Comparison of ENCODE assay signal across 8 mouse cellular contexts in genomic region chr15:98952751-98953400, GRCm38 (mm10). TPM values are rescaled to one million over a fixed set of nuclear protein-coding genes. Genes with fewer than 3 reads are reported as not detected.
A peak's percentile ranks its signal among the peaks of the same experiment; 100 is the strongest.
DNase-seq lines count a peak whose midpoint lies in the region; ATAC-seq and TF ChIP-seq lines count a peak whose summit lies in the region.

No protein-coding gene starts in this region.

- peak overlapping the region; percentile 95 for H3K9ac ChIP-seq in lung, embryonic 14.5 days

- under 1% methylated on average over 41 of the region's 41 CpGs for WGBS in kidney, adult 2 months
- WGBS in lung, embryonic 14.5 days: under 1% methylated on average over 41 of the region's 41 CpGs
- WGBS in olfactory bulb, adult 2 months: under 1% methylated on average over 41 of the region's 41 CpGs

- H3K9me3 ChIP-seq in lung, embryonic 14.5 days (ENCODE audit: low read depth, low read length): no peaks in the 10 kb centered on the region

- no peaks in the 10 kb centered on the region; the same call in 1 of the 2 replicates for H3K4me1 ChIP-seq in kidney, adult 2 months (ENCODE audit: control insufficient read depth, insufficient read depth, low read length)
- no peaks in the 10 kb centered on the region; the same call in 1 of the 2 replicates for H3K4me1 ChIP-seq in lung, embryonic 14.5 days (ENCODE audit: insufficient read depth)
- H3K4me1 ChIP-seq in olfactory bulb, adult 2 months (ENCODE audit: control insufficient read depth, insufficient read depth, low read length): peaks cover 8% of the 10 kb centered on the region

- peak overlapping the region; percentile 75 for H3K4me2 ChIP-seq in lung, embryonic 14.5 days

- peak; percentile 76 for TF ChIP-seq CTCF in layer of hippocampus, adult 2 months (conservative IDR thresholded peaks at IDR 0.05)
- peak; percentile 31; the same call in 1 of the 2 replicates for TF ChIP-seq CTCF in kidney, adult 2 months (conservative IDR thresholded peaks at IDR 0.05; ENCODE audit: insufficient read depth, insufficient read length, low read depth, low read length)
- peak; percentile 69 for TF ChIP-seq CTCF in lung, embryonic 14.5 days (IDR thresholded peaks at IDR 0.05; ENCODE audit: low read depth)
- TF ChIP-seq CTCF in olfactory bulb, adult 2 months (IDR thresholded peaks at IDR 0.05; ENCODE audit: insufficient read depth, low read depth, low read length): peak; percentile 59; the same call in 1 of the 2 replicates

- peak overlapping the region; percentile 83 for H3K4me3 ChIP-seq in layer of hippocampus, adult 2 months
- H3K4me3 ChIP-seq in kidney, adult 2 months (ENCODE audit: insufficient read depth, low read depth, low read length): peak overlapping the region; percentile 69
- H3K4me3 ChIP-seq in lung, embryonic 14.5 days (ENCODE audit: low read depth, low read length): peak overlapping the region; percentile 78
- H3K4me3 ChIP-seq in olfactory bulb, adult 2 months (ENCODE audit: insufficient read depth, low read depth, low read length): peak overlapping the region; percentile 62

- no peaks in the 10 kb centered on the region for H3K36me3 ChIP-seq in kidney, adult 2 months (ENCODE audit: control insufficient read depth, insufficient read depth, low read length)
- H3K36me3 ChIP-seq in lung, embryonic 14.5 days (ENCODE audit: insufficient read depth): 0 out of 2 replicates have a peak, but pooled peaks cover 7% of the 10 kb centered on the region

- ATAC-seq in lung, embryonic 14.5 days (ENCODE audit: insufficient read depth): peak; percentile 82

- DNase-seq in layer of hippocampus, adult 2 months (ENCODE audit: low spot score in 2 of 2): peak; percentile 54 to 63
- DNase-seq in layer of hippocampus, postnatal 36 days: no peak
- DNase-seq in c-Kit-positive CD71-positive TER-119-positive erythroid progenitor cells, embryonic 14.5 days (ENCODE audit: low spot score): peak; percentile 49
- peak; percentile 54 to 77 for DNase-seq in gastrocnemius, postnatal 4 days (ENCODE audit: low spot score in 2 of 2)
- DNase-seq in kidney, adult 2 months: peak; percentile 72
- DNase-seq in lung, embryonic 14.5 days: peak; percentile 90
- DNase-seq in urinary bladder, adult 2 months (ENCODE audit: low spot score): peak; percentile 72

- no peaks in the 10 kb centered on the region for H3K27me3 ChIP-seq in kidney, adult 2 months (replicated peaks; ENCODE audit: control insufficient read depth, insufficient read depth, low read length)
- H3K27me3 ChIP-seq in lung, embryonic 14.5 days (ENCODE audit: insufficient read depth, low read length): no peaks in the 10 kb centered on the region

- no peak for TF ChIP-seq POLR2A in kidney, adult 2 months (IDR thresholded peaks at IDR 0.05; ENCODE audit: low read depth, low read length)
- no peak for TF ChIP-seq POLR2A in olfactory bulb, adult 2 months (IDR thresholded peaks at IDR 0.05; ENCODE audit: insufficient read depth, low read depth, low read length)

- peak overlapping the region; percentile 99 for H3K27ac ChIP-seq in layer of hippocampus, adult 2 months
- H3K27ac ChIP-seq in kidney, adult 2 months (ENCODE audit: insufficient read depth, low read depth, low read length): peak overlapping the region; percentile 81
- peak overlapping the region; percentile 98 for H3K27ac ChIP-seq in lung, embryonic 14.5 days (ENCODE audit: low read depth)
- peak overlapping the region; percentile 92 for H3K27ac ChIP-seq in olfactory bulb, adult 2 months (ENCODE audit: insufficient read depth, low read depth, low read length)

RNA-seq across cellular contexts. Expression of gene Gm49450, which starts 0.5 kb away (rescaled TPM):
- total RNA-seq in layer of hippocampus, adult 2 months (2021): not detected
- not detected for total RNA-seq in layer of hippocampus, postnatal 36 days (2021)
- total RNA-seq in gastrocnemius, postnatal 4 days (2021): not detected
- polyA plus RNA-seq in kidney, adult 2 months (2012; rRNA removed): 12.0 TPM in 1 of 2 replicates, not detected in the other
- not detected in 2 replicates for polyA plus RNA-seq in lung, embryonic 14.5 days (2014; fragmentation: Nextera tagmentation; extraction: Ambion mirVana)
- polyA plus RNA-seq in olfactory bulb, adult 2 months (2012; ENCODE audit: insufficient read depth, insufficient read length, low replicate concordance, missing spikeins): not detected in 2 replicates
- 0.30 and 0.38 TPM in 2 replicates for polyA plus RNA-seq in urinary bladder, adult 2 months (2012; rRNA removed)

RNA-seq across cellular contexts. Expression of gene Tuba1a, which starts 0.6 kb away (rescaled TPM):
- 100 to 1,000 TPM; 768 to 781 TPM for total RNA-seq in layer of hippocampus, adult 2 months (2021)
- 100 to 1,000 TPM; 868 to 949 TPM for total RNA-seq in layer of hippocampus, postnatal 36 days (2021)
- total RNA-seq in gastrocnemius, postnatal 4 days (2021): 100 to 1,000 TPM; 355 to 415 TPM
- 121 and 131 TPM in 2 replicates for polyA plus RNA-seq in kidney, adult 2 months (2012; rRNA removed)
- 1,129 and 1,167 TPM in 2 replicates for polyA plus RNA-seq in lung, embryonic 14.5 days (2014; fragmentation: Nextera tagmentation; extraction: Ambion mirVana)
- 1,035 TPM in 1 of 2 replicates, not detected in the other for polyA plus RNA-seq in olfactory bulb, adult 2 months (2012; ENCODE audit: insufficient read depth, insufficient read length, low replicate concordance, missing spikeins)
- 279 and 332 TPM in 2 replicates for polyA plus RNA-seq in urinary bladder, adult 2 months (2012; rRNA removed)

RNA-seq across cellular contexts. Expression of gene Tuba1b, which starts 18.5 kb away (rescaled TPM):
- total RNA-seq in layer of hippocampus, adult 2 months (2021): 100 to 1,000 TPM; 466 to 491 TPM
- total RNA-seq in layer of hippocampus, postnatal 36 days (2021): 100 to 1,000 TPM; 469 to 520 TPM
- total RNA-seq in gastrocnemius, postnatal 4 days (2021): 100 to 1,000 TPM; 402 to 455 TPM
- polyA plus RNA-seq in kidney, adult 2 months (2012; rRNA removed): 488 and 540 TPM in 2 replicates
- polyA plus RNA-seq in lung, embryonic 14.5 days (2014; fragmentation: Nextera tagmentation; extraction: Ambion mirVana): 2,161 and 2,216 TPM in 2 replicates
- 649 and 1,228 TPM in 2 replicates for polyA plus RNA-seq in olfactory bulb, adult 2 months (2012; ENCODE audit: insufficient read depth, insufficient read length, low replicate concordance, missing spikeins)
- polyA plus RNA-seq in urinary bladder, adult 2 months (2012; rRNA removed): 677 and 758 TPM in 2 replicates

RNA-seq across cellular contexts. Expression of gene Lmbr1l, which starts 34.8 kb away (rescaled TPM):
- total RNA-seq in layer of hippocampus, adult 2 months (2021): 10 to 100 TPM; 17.0 to 20.6 TPM
- total RNA-seq in layer of hippocampus, postnatal 36 days (2021): 10 to 100 TPM; 16.4 to 22.6 TPM
- 10 to 100 TPM; 16.9 to 19.8 TPM for total RNA-seq in gastrocnemius, postnatal 4 days (2021)
- polyA plus RNA-seq in kidney, adult 2 months (2012; rRNA removed): 36.1 and 50.2 TPM in 2 replicates
- 4.5 and 5.5 TPM in 2 replicates for polyA plus RNA-seq in lung, embryonic 14.5 days (2014; fragmentation: Nextera tagmentation; extraction: Ambion mirVana)
- not detected in 2 replicates for polyA plus RNA-seq in olfactory bulb, adult 2 months (2012; ENCODE audit: insufficient read depth, insufficient read length, low replicate concordance, missing spikeins)
- polyA plus RNA-seq in urinary bladder, adult 2 months (2012; rRNA removed): 32.8 and 43.4 TPM in 2 replicates

RNA-seq across cellular contexts. Expression of gene Dhh, which starts 54.5 kb away (rescaled TPM):
- total RNA-seq in layer of hippocampus, adult 2 months (2021): under 1 TPM; 0.10 to 0.12 TPM
- total RNA-seq in layer of hippocampus, postnatal 36 days (2021): under 1 TPM; 0.12 to 0.15 TPM
- 1 to 10 TPM; 5.0 to 7.8 TPM for total RNA-seq in gastrocnemius, postnatal 4 days (2021)
- 1.2 and 1.5 TPM in 2 replicates for polyA plus RNA-seq in kidney, adult 2 months (2012; rRNA removed)
- 1.0 and 1.3 TPM in 2 replicates for polyA plus RNA-seq in lung, embryonic 14.5 days (2014; fragmentation: Nextera tagmentation; extraction: Ambion mirVana)
- not detected in 2 replicates for polyA plus RNA-seq in olfactory bulb, adult 2 months (2012; ENCODE audit: insufficient read depth, insufficient read length, low replicate concordance, missing spikeins)
- polyA plus RNA-seq in urinary bladder, adult 2 months (2012; rRNA removed): 1.7 and 1.9 TPM in 2 replicates

Comparison
In these comparisons a context has a peak if more than half of its experiments do, and no peak if none do; other contexts are left out.
1. DNase-seq: peak in layer of hippocampus, adult 2 months (2 of 2), c-Kit-positive CD71-positive TER-119-positive erythroid progenitor cells, embryonic 14.5 days (single experiment), gastrocnemius, postnatal 4 days (2 of 2), kidney, adult 2 months (single experiment), lung, embryonic 14.5 days (single experiment) and urinary bladder, adult 2 months (single experiment); none in layer of hippocampus, postnatal 36 days (0 of 2).
2. Peak in every context shown above with its lines, with median percentiles within 50 percentile points of each other: H3K27ac ChIP-seq, H3K4me3 ChIP-seq and CTCF ChIP-seq.